Mouse (Mus musculus): ENCODE data around the gene Usp10. TPM values are rescaled to one million over a fixed set of nuclear protein-coding genes. Genes with fewer than 3 reads are reported as not detected.

Gene Usp10
- polyA plus RNA-seq, 1 experiment from 2014 or later = 76.7 TPM

DNA sequence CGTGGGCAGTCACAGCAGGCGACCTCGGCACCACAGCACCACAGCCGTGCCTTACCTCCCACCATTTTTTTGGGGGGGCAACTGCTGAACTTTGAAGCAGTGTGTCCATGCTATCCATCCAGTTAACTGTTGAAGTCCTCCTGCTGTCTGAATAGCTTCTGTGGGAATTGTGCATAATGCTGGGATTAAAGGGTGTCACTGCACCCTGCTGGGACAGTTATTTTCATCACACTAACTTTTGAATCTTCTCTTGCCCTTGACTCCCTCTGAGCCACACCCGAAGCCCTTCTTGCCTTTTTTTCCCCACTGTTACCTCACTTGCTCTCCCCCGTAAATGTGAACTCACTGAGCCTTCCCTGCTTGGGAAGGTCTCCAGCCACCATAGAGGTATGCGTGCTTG lies 28.3 kb downstream of the Usp10 start:
- Histone ChIP-seq H3K9ac (no peak overlapping the region), H3K27me3 (no peaks in the 10 kb centered on the region), H3K4me1 (replicated peaks) (peaks cover 10% of the 10 kb centered on the region; the same call in 1 of the 2 replicates), H3K4me2 (no peak overlapping the region), H3K9me3 (replicated peaks) (no peaks in the 10 kb centered on the region), H3K4me3 (replicated peaks) (no peak overlapping the region), H3K36me3 (replicated peaks) (peaks cover 97% of the 10 kb centered on the region), H3K27ac (replicated peaks) (no peak overlapping the region)
- WGBS (ENCODE audit: insufficient replicate concordance) = 82% methylated on average over 7 of the region's 7 CpGs
- no peak for ATAC-seq (ENCODE audit: insufficient read depth)

DNA sequence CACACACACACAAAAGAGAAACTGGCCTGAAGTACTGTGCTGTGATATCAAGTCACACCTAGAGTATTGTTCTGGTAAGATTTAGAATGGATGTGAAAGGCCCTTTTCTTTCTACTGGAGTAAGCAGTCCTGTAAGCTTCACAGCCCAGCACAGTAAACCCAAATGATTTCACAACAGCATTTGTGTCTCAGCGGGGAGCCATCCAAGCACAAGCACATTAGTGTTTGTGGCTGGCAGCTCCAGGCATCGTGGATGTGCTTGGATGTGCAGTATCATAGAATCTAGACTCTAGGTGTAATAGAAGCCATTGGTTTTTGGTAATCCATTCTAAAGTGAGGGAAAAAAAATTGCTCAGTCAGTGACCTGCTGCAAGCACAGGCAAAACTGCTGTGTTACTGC lies 29.2 kb downstream of the Usp10 start:
- H3K27me3 ChIP-seq = no peaks in the 10 kb centered on the region
- H3K36me3 ChIP-seq (replicated peaks) = peaks cover 97% of the 10 kb centered on the region
- no peak overlapping the region for H3K27ac ChIP-seq (replicated peaks)
- WGBS (ENCODE audit: insufficient replicate concordance) = 84% methylated on average over 2 of the region's 2 CpGs
- H3K4me1 ChIP-seq (replicated peaks) = peaks cover 8% of the 10 kb centered on the region; the same call in 1 of the 2 replicates
- no peak overlapping the region for H3K9ac ChIP-seq
- no peaks in the 10 kb centered on the region for H3K9me3 ChIP-seq (replicated peaks)
- H3K4me3 ChIP-seq (replicated peaks) = no peak overlapping the region
- H3K4me2 ChIP-seq = no peak overlapping the region
- ATAC-seq (ENCODE audit: insufficient read depth) = no peak

DNA sequence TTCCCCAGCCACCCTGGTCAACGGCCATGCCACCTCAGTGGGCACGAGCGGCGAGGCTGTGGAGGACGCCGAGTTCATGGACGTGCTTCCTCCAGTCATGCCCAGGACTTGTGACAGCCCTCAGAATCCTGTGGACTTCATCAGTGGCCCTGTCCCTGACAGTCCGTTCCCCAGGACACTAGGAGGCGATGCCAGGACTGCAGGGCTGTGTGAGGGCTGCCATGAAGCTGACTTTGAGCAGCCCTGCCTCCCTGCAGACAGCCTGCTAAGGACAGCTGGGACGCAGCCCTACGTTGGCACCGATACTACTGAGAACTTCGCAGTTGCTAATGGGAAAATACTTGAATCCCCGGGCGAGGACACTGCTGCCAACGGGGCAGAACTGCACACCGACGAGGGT lies 31.3 kb downstream of the Usp10 start:
- H3K4me1 ChIP-seq (replicated peaks) = peaks cover 7% of the 10 kb centered on the region; the same call in 1 of the 2 replicates
- no peak overlapping the region for H3K9ac ChIP-seq
- WGBS (ENCODE audit: insufficient replicate concordance) = 92% methylated on average over 18 of the region's 18 CpGs
- H3K36me3 ChIP-seq (replicated peaks) = peaks cover 99% of the 10 kb centered on the region
- H3K27me3 ChIP-seq = no peaks in the 10 kb centered on the region
- ATAC-seq (ENCODE audit: insufficient read depth) = no peak
- H3K4me2 ChIP-seq = no peak overlapping the region
- H3K4me3 ChIP-seq (replicated peaks) = no peak overlapping the region
- no peaks in the 10 kb centered on the region for H3K9me3 ChIP-seq (replicated peaks)
- no peak overlapping the region for H3K27ac ChIP-seq (replicated peaks)

DNA sequence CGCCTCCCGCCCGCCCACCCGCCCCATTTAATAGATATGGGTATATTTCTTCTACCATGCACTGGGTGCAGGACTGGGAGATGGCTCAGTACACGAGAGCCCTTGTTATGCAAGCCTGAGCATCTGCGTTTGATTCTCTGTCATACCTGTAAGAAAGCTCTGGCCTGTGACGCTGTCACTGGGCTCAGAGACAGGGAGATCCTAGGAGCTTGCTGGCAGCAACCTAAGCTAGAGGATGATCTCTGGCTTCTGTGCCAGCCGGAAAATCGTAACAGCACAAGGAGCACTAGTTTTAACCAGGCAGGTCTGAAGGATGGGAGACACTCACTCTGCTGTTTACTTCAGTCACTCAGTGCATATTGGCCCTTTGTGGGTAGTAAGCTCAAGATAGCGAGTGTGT lies 33.5 kb downstream of the Usp10 start:
- Histone ChIP-seq H3K4me2 (no peak overlapping the region), H3K9ac (no peak overlapping the region), H3K9me3 (replicated peaks) (no peaks in the 10 kb centered on the region), H3K4me3 (replicated peaks) (no peak overlapping the region), H3K4me1 (replicated peaks) (no peaks in the 10 kb centered on the region), H3K27ac (replicated peaks) (no peak overlapping the region), H3K36me3 (replicated peaks) (peaks cover 99% of the 10 kb centered on the region), H3K27me3 (no peaks in the 10 kb centered on the region)
- 80% methylated on average over 10 of the region's 10 CpGs for WGBS (ENCODE audit: insufficient replicate concordance)
- ATAC-seq (ENCODE audit: insufficient read depth) = no peak

DNA sequence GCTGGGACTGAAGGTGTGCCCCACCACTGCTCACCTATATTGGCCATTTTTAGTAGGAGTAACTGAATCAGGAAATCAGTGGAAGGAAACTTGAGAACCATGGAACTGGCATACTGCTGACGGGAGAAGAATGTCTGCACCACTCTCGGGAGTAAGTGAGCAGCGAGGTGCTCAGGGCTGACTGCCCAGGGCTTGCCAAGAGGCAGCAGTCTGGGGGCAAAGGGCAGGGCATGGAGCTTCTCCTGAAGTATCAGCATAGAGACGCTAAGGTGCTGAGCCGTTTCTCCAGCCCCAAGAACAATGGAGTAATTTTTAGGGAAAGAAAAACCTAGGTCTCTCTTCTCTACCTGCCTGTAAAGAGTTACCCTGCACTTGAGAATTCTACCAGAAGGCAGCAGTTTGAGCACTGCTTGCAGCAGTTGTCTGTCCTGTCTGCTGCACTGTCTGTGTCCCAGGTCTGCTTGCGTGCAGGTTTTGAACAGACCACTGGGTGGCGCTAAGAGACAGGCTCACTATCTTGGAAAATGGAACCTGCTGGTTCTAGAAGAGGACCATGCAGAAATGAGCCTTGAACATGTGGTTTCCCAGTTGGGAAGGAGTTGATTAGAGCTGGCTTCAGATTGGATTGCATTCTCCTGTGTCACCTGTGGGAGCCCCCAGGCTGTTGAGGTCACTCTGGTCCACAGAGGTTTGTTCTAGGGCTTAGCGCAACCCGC lies 34.1 kb downstream of the Usp10 start:
- 70% methylated on average over 9 of the region's 9 CpGs for WGBS (ENCODE audit: insufficient replicate concordance)
- Histone ChIP-seq H3K9me3 (replicated peaks) (no peaks in the 10 kb centered on the region), H3K27ac (replicated peaks) (no peak overlapping the region), H3K4me3 (replicated peaks) (no peak overlapping the region), H3K36me3 (replicated peaks) (peaks cover 99% of the 10 kb centered on the region), H3K9ac (no peak overlapping the region), H3K4me1 (replicated peaks) (no peaks in the 10 kb centered on the region), H3K4me2 (no peak overlapping the region), H3K27me3 (no peaks in the 10 kb centered on the region)
- 0 out of 2 replicates have a peak, but pooled peaks have one; percentile 19 for ATAC-seq (ENCODE audit: insufficient read depth)

DNA sequence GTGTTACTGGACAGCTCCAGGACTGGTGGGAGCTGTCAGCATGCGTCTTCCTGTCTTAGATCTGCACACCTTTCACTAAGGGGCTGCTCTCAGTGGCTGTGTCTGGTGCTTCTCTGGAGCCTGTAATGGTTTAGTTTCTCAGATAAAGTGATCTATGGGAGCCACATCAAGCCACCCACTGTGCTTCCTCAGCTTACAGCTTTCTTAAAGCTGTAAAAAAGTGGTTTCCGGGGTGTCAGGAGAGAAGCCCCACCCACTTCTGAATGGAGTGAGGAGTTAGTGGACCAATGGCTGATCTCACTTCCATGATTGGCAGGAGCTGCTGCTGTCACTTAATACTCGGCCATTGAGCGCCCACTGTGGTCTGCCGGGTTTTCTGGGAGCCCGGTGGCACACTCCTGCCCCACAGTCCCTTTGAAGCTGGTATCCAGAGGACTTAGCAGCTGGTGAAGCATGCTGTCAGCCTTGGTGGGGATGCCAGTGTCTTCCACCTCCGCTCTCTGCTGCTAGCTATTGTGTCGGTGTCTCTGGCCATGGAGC lies 36.2 kb downstream of the Usp10 start:
- no peaks in the 10 kb centered on the region for H3K27me3 ChIP-seq

DNA sequence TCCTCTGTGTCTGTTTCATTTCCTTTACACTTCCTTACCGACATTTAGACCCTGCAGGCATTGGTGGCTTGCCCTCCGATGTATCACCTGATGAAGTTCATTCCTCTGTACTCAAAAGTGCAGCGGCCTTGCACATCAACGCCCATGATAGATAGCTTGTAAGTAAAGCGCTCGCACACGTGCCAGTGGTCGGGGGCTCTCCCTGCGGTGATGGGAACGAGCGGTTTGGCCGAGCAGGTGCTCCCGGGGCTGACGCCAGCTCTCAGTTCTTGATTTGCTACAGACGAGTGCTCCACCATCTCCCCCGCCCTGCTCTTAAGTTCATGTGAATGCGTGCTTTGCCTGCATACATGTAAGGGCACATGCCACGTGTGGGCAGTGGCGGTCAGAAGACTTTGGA lies 37.5 kb downstream of the Usp10 start:
- Histone ChIP-seq H3K4me1 (replicated peaks) (no peaks in the 10 kb centered on the region), H3K4me2 (no peak overlapping the region), H3K27ac (replicated peaks) (no peak overlapping the region), H3K9me3 (replicated peaks) (no peaks in the 10 kb centered on the region), H3K4me3 (replicated peaks) (no peak overlapping the region), H3K36me3 (replicated peaks) (peaks cover 99% of the 10 kb centered on the region), H3K27me3 (no peaks in the 10 kb centered on the region), H3K9ac (no peak overlapping the region)
- ATAC-seq (ENCODE audit: insufficient read depth) = no peak
- WGBS (ENCODE audit: insufficient replicate concordance) = 85% methylated on average over 19 of the region's 19 CpGs

More for the DNA sequence above, 36.2 kb downstream of the Usp10 start:
- no peak for ATAC-seq (ENCODE audit: insufficient read depth)
- Histone ChIP-seq H3K4me3 (replicated peaks) (no peak overlapping the region), H3K27ac (replicated peaks) (no peak overlapping the region), H3K4me1 (replicated peaks) (no peaks in the 10 kb centered on the region), H3K9ac (no peak overlapping the region), H3K4me2 (no peak overlapping the region), H3K9me3 (replicated peaks) (no peaks in the 10 kb centered on the region), H3K36me3 (replicated peaks) (peaks cover 99% of the 10 kb centered on the region)
- 84% methylated on average over 8 of the region's 8 CpGs for WGBS (ENCODE audit: insufficient replicate concordance)

DNA sequence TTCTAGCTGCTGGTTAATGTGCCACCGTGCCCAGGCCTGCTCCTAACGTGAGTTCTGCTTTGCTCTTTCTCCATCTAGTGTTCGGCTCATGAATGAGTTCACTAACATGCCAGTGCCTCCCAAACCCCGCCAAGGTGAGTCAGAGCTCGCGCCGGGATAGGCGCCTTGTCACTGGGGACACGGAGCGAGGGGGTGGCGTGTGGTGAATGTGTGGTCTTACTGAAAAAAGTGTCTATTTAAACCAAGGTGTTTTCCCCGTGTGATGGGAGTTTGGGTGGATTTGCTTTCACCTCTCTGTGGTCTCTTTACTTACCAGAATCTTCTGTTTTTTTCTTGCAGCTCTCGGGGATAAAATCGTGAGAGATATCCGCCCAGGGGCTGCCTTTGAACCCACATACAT lies 38.2 kb downstream of the Usp10 start:
- Histone ChIP-seq H3K9me3 (replicated peaks) (no peaks in the 10 kb centered on the region), H3K36me3 (replicated peaks) (peaks cover 99% of the 10 kb centered on the region), H3K9ac (no peak overlapping the region), H3K4me2 (no peak overlapping the region), H3K27me3 (no peaks in the 10 kb centered on the region), H3K27ac (replicated peaks) (no peak overlapping the region), H3K4me1 (replicated peaks) (no peaks in the 10 kb centered on the region), H3K4me3 (replicated peaks) (no peak overlapping the region)
- ATAC-seq (ENCODE audit: insufficient read depth) = no peak
- 87% methylated on average over 15 of the region's 15 CpGs for WGBS (ENCODE audit: insufficient replicate concordance)

DNA sequence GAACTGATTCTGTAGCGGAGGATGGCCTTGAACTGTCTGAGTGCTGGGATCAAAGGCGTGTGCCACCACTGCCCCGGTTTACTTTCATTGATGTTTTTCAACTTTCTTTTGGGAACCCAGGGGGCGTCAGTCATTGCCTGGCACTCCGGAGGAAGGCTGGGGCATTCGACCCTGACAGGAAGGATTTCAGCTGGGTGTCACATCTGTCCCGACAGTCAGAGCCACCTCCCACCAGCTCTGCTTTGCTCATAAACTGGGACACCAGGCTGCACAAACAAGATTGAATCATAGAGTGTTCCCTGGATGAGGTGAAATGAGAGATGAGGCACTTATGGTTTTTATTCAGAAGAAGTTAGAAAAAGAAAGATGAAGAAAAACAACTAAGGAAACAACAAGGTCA lies 42.1 kb downstream of the Usp10 start:
- H3K4me2 ChIP-seq = no peak overlapping the region
- H3K4me3 ChIP-seq (replicated peaks) = no peak overlapping the region
- ATAC-seq (ENCODE audit: insufficient read depth) = no peak
- 77% methylated on average over 7 of the region's 7 CpGs for WGBS (ENCODE audit: insufficient replicate concordance)
- H3K9me3 ChIP-seq (replicated peaks) = no peaks in the 10 kb centered on the region
- peaks cover 99% of the 10 kb centered on the region for H3K36me3 ChIP-seq (replicated peaks)
- H3K4me1 ChIP-seq (replicated peaks) = no peaks in the 10 kb centered on the region
- H3K9ac ChIP-seq = no peak overlapping the region
- no peaks in the 10 kb centered on the region for H3K27me3 ChIP-seq
- H3K27ac ChIP-seq (replicated peaks) = no peak overlapping the region

DNA sequence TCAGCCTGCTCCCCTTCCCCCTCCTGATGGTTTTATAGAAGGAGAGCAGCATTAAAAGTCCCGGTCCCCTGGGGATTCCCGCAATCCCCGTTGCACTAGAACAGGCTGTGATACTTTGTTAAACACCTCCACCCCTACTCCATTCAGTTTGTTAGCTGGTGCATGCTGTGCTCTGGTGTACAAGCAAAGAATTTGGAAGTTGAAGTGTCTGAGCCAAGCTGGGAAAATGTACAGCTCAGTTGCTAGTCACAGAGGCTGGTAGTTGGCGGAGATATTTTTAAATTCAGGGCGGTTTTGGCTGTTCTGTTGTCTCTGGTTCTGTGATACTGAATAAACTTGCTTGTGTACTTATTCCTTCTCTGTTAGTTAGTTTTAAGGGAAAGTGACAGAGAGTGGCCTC lies 42.6 kb downstream of the Usp10 start:
- ATAC-seq (ENCODE audit: insufficient read depth) = no peak
- H3K4me2 ChIP-seq = no peak overlapping the region
- no peak overlapping the region for H3K27ac ChIP-seq (replicated peaks)
- no peak overlapping the region for H3K9ac ChIP-seq
- H3K4me1 ChIP-seq (replicated peaks) = no peaks in the 10 kb centered on the region
- WGBS (ENCODE audit: insufficient replicate concordance) = 90% methylated on average over 5 of the region's 5 CpGs
- H3K4me3 ChIP-seq (replicated peaks) = no peak overlapping the region
- no peaks in the 10 kb centered on the region for H3K27me3 ChIP-seq
- H3K9me3 ChIP-seq (replicated peaks) = no peaks in the 10 kb centered on the region
- peaks cover 99% of the 10 kb centered on the region for H3K36me3 ChIP-seq (replicated peaks)

DNA sequence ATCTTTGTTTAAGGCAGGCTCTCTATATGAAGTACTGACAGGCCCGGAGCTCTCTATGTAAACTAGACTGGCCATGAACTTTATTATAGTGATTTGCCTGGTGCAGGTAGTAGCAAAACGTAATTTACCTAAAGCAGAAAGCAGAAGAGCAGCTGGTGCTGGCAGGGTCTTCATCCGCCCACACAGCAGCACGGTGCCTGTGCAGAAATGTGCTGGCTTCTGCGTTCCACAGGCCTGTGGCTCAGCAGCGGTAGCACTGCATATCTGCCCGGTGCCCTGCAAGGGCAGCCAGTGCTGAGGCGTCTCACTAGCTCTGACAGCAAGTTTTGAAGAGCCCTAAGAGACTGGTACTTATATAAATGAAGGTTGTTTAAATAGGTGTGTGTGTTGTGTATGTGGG lies 45.2 kb downstream of the Usp10 start:
- Histone ChIP-seq H3K9me3 (replicated peaks) (no peaks in the 10 kb centered on the region), H3K36me3 (replicated peaks) (peaks cover 82% of the 10 kb centered on the region), H3K9ac (no peak overlapping the region), H3K4me2 (no peak overlapping the region), H3K27me3 (no peaks in the 10 kb centered on the region), H3K4me1 (replicated peaks) (no peaks in the 10 kb centered on the region), H3K4me3 (replicated peaks) (no peak overlapping the region), H3K27ac (replicated peaks) (no peak overlapping the region)
- no peak for ATAC-seq (ENCODE audit: insufficient read depth)
- 91% methylated on average over 8 of the region's 8 CpGs for WGBS (ENCODE audit: insufficient replicate concordance)

DNA sequence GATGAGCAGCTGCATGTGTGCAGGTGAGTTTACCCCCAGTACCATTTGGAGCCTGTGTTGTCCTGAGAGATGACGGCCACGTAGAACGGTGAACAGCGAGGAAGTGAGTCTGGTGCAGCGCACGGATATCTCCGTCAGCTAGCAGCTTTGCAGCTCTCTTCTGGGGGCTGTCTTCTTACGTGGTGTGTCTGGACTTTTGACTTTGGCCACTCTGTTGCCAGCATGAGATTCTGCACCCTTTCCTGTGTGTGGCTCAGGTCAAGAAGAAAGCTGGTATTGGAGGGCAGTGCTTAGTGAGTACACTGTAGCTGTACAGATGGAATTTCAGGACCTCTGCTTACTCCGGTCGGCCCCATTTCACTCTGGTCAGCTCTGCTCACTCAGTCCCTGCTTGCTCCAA lies 47.9 kb downstream of the Usp10 start:
- Histone ChIP-seq H3K9me3 (replicated peaks) (no peaks in the 10 kb centered on the region), H3K9ac (no peak overlapping the region)
- 90% methylated on average over 10 of the region's 10 CpGs for WGBS (ENCODE audit: insufficient replicate concordance)

More for the DNA sequence above, 47.9 kb downstream of the Usp10 start:
- Histone ChIP-seq H3K27me3 (no peaks in the 10 kb centered on the region), H3K4me3 (replicated peaks) (no peak overlapping the region), H3K27ac (replicated peaks) (no peak overlapping the region), H3K4me1 (replicated peaks) (no peaks in the 10 kb centered on the region), H3K36me3 (replicated peaks) (peaks cover 55% of the 10 kb centered on the region), H3K4me2 (no peak overlapping the region)
- ATAC-seq (ENCODE audit: insufficient read depth) = no peak
